Mouse (Mus musculus) ES-Bruce4 (cell line): ENCODE measurements around the gene Pgam1. TPM values are rescaled to one million over a fixed set of nuclear protein-coding genes. Genes with fewer than 3 reads are reported as not detected.
"Not testable (repeated sequence)": the region's sequence is repeated elsewhere in the genome, so short reads cannot be mapped to it uniquely, and the experiment has no call there.

Source experiments
- H3K27ac ChIP-seq: 2 replicates; pipeline ENCODE4 v1.5.1; 2012; ENCODE audit warnings: low read length, inconsistent platforms; ENCODE audit not compliant: insufficient read depth
- H3K27me3 ChIP-seq: 2 replicates; pipeline ENCODE4 v1.6.1; 2012; ENCODE audit warnings: mild to moderate bottlenecking, low read length, inconsistent platforms; ENCODE audit not compliant: control insufficient read depth, poor library complexity, insufficient read depth, severe bottlenecking
- H3K36me3 ChIP-seq: 2 replicates; pipeline ENCODE4 v1.6.1; 2012; ENCODE audit warnings: inconsistent platforms, mild to moderate bottlenecking, low read length, moderate library complexity; ENCODE audit not compliant: control insufficient read depth, poor library complexity, insufficient read depth, severe bottlenecking
- H3K4me1 ChIP-seq: one replicate; pipeline ENCODE4 v1.8.1; 2011; ENCODE audit warnings: low read length; ENCODE audit not compliant: control insufficient read depth, insufficient read depth
- H3K4me3 ChIP-seq: 2 replicates; pipeline ENCODE4 v1.5.1; 2011; ENCODE audit warnings: low read depth, mild to moderate bottlenecking, low read length
- H3K9ac ChIP-seq: 2 replicates; pipeline ENCODE4 v1.6.1; 2012; ENCODE audit warnings: low read depth, mild to moderate bottlenecking, inconsistent platforms; ENCODE audit not compliant: poor library complexity, severe bottlenecking
- H3K9me3 ChIP-seq: replicated peaks from 2 replicates; pipeline ENCODE4 v1.6.1; 2012; ENCODE audit warnings: mild to moderate bottlenecking, low read length, inconsistent platforms; ENCODE audit not compliant: control insufficient read depth, poor library complexity, insufficient read depth, severe bottlenecking
- CTCF ChIP-seq: IDR thresholded peaks from one replicate; pipeline ENCODE4 v1.8.1; 2011; ENCODE audit warnings: low read depth, low read length
- EP300 ChIP-seq: IDR thresholded peaks from 2 replicates; pipeline ENCODE4 v1.6.1; 2011; ENCODE audit warnings: low read depth, low read length; ENCODE audit not compliant: insufficient read depth
- POLR2A ChIP-seq: IDR thresholded peaks from one replicate; pipeline ENCODE4 v1.8.1; 2011; ENCODE audit warnings: low read length; ENCODE audit not compliant: insufficient read depth
- polyA plus RNA-seq: library from polyadenylated mRNA; stranded (reverse); fragments of >200 nt; gene quantifications from 2 replicates; pipeline ENCODE4 v1.2.4, GENCODE M21; 2011; ENCODE audit warnings: low read depth; ENCODE audit not compliant: missing spikeins, insufficient read depth, insufficient read length

The Pgam1 gene
- polyA plus RNA-seq, 1 experiment: 681 TPM

GRCm38 (mm10) chr19:41907079-41907760, 4.5 kb upstream of the Pgam1 start:
- no peak overlapping the region for H3K9ac ChIP-seq
- no peaks in the 10 kb centered on the region for H3K27me3 ChIP-seq
- TF ChIP-seq POLR2A (no peak), EP300 (no peak)
- no peak overlapping the region for H3K4me3 ChIP-seq
- no peaks in the 10 kb centered on the region for H3K36me3 ChIP-seq
- H3K27ac ChIP-seq: no peak overlapping the region
- no peaks in the 10 kb centered on the region for H3K4me1 ChIP-seq
- H3K9me3 ChIP-seq: no peaks in the 10 kb centered on the region

GRCm38 (mm10) chr19:41908736-41909135, 3.0 kb upstream of the Pgam1 start:
- TF ChIP-seq CTCF (no peak), EP300 (no peak), POLR2A (no peak)
- Histone ChIP-seq H3K27me3 (no peaks in the 10 kb centered on the region), H3K36me3 (peaks cover 3% of the 10 kb centered on the region; the same call in 1 of the 2 replicates), H3K27ac (no peak overlapping the region), H3K9ac (no peak overlapping the region), H3K4me1 (no peaks in the 10 kb centered on the region), H3K9me3 (no peaks in the 10 kb centered on the region), H3K4me3 (no peak overlapping the region)

- no peak overlapping the region for H3K4me3 ChIP-seq
- H3K4me1 ChIP-seq: no peaks in the 10 kb centered on the region
- H3K27me3 ChIP-seq: no peaks in the 10 kb centered on the region
- H3K27ac ChIP-seq: no peak overlapping the region
- no peaks in the 10 kb centered on the region for H3K9me3 ChIP-seq
- TF ChIP-seq POLR2A (no peak), CTCF (no peak), EP300 (no peak)
- H3K9ac ChIP-seq: no peak overlapping the region
- peaks cover 15% of the 10 kb centered on the region for H3K36me3 ChIP-seq
Observed at GRCm38 (mm10) chr19:41910396-41910795, 1.3 kb upstream of the Pgam1 start.

DNA sequence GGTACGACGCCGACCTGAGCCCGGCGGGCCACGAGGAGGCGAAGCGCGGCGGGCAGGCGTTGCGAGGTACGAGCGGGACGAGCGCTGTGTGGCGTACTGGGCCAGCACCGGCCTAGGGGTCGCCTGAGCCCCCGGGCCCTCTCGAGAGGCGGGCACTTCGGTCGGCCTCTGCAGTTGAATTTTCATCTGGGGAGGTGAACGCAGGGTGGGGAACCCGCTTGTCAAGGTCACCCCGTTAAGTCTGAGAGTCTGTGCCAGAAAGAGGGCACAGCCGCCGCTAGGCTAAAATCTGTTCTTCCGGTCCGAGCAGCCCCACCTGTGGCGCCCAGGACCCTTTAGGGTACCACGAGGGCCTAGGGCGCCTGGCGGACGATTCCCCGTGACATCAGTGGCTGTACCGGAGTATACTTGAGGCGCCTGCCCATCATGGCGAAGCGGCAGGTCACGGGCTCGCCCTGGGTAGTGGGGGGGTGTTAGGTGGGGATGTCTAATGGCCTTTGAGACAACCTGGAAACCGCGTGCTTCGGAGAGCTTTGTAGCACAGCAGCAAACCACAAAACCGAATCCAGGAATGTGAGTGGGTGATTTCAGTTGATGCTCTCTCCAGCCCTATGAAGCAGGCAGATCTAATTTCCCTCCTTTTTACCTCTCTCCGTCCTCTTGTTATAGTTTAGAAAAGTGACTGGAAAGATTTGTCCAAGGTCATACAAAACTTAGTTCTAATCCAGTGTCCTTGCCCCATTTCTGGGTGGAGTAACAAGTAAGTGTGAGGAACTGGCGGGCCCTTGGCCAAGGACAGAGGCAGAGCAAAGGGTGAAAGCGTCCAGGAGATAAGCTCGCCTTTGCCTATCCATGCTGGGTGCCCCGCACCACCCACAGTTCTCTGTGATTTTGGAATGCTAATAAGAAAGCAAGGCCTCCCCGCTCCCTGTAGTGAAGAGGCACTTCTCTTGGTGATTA, 678 bp downstream of the Pgam1 start:
- H3K4me1 ChIP-seq: no peaks in the 10 kb centered on the region
- H3K36me3 ChIP-seq: peaks cover 33% of the 10 kb centered on the region
- no peak for TF ChIP-seq CTCF
- TF ChIP-seq POLR2A: no peak
- TF ChIP-seq EP300: no peak
- H3K27me3 ChIP-seq: no peaks in the 10 kb centered on the region
- peak overlapping the region; percentile 90 for H3K9ac ChIP-seq
- no peaks in the 10 kb centered on the region for H3K9me3 ChIP-seq
- peak overlapping the region; percentile 86 for H3K4me3 ChIP-seq
- H3K27ac ChIP-seq: peak overlapping the region; percentile 48

DNA sequence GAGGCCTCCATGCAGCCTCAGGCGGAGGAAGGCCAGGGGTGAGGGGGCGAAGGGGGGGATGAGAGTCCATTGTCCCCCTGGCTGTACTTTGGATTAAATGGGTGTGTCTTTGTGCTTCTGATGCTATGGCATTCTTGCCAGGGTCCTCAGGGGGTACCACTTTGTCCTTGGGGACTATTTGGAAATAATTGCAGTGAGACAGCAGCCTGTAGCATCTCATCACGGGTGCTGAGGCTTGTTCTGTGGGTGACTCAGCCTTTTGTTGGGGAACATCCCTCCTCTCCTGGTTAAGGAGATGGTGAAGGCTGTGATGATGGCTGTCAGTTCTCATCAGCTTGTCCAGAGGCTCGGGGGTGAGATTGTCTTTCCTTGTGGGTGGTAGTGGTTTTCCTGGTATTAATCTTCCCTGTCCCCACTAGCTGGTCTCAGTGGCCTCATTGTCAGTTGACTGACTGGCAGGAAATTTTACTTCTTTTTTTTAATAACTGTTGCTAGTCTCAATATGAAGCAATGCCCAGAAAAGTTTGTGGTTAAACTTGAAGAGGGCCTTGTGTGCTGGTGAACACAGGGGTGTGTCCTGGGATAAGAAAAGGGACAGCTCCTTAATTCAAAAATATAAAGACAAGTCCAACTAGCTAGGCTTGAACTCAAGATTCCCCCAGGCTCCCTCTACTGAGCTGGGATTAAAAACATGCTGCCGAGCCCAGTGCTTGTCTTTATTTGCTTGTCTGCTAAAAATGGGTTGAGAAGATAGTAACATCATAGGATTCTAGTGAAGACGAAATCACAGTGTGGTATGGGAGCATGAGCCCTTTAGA, 2.3 kb downstream of the Pgam1 start:
- no peak overlapping the region for H3K27ac ChIP-seq
- H3K36me3 ChIP-seq: peaks cover 40% of the 10 kb centered on the region
- no peaks in the 10 kb centered on the region for H3K4me1 ChIP-seq
- H3K27me3 ChIP-seq: no peaks in the 10 kb centered on the region
- peak overlapping the region; percentile 86 for H3K4me3 ChIP-seq
- H3K9ac ChIP-seq: peak overlapping the region; percentile 90
- TF ChIP-seq POLR2A: no peak
- no peak for TF ChIP-seq EP300
- TF ChIP-seq CTCF: no peak
- H3K9me3 ChIP-seq: no peaks in the 10 kb centered on the region

DNA sequence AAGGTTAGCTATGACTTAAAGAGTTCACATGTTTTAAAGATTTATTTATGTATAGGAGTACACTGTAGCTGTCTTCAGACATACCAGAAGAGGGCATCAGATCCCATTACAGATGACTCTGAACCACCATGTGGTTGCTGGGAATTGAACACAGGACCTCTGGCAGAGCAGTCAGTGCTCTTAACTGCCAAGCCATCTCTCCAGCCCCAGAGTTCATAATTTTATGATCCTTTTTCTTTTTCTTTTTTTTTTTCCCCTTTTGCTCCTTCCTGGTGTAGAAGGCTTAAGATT, 2.8 kb downstream of the Pgam1 start:
- H3K27ac ChIP-seq, H3K4me1 ChIP-seq, H3K27me3 ChIP-seq, H3K9me3 ChIP-seq, H3K9ac ChIP-seq, H3K4me3 ChIP-seq: not testable (repeated sequence)
- peaks cover 45% of the 10 kb centered on the region for H3K36me3 ChIP-seq
